ENCODE assay signal across 12 mouse cellular contexts in the genomic region with DNA sequence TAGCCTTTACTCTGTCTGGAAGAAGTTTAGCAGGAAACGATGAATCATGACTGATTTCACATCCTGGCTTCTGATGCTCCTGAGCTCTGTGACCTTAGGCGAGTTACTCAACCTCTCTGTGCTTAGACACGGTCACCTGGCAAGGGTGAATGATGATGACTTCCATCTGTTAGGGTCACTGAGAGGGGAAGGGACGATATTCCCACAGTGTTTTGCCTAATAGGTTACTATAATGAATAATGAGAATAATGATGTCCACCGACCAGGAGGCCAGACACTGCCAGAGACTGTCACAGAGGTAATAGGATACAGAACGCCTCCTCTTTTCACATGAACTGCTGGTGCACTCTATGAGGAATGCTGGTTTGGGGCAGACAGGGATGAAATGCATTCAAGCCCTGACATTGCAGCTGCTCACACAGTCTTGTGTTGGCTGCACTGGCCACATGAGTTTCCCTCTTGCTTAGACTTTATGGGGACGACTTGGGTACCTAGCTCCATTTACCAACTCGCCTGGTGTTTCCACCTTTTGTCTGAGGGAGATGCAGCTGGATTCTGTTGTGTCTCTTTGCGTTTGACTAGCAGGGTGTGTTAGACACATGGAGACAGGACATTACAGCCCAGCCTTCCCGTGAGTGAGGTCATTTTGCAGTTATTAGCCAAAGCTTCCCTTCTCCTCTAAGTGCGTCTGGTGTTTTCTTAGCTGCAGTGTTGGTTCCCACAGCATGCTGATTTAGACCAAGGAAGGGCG. TPM values are rescaled to one million over a fixed set of nuclear protein-coding genes. Genes with fewer than 3 reads are reported as not detected.
DNase-seq lines count a peak whose midpoint lies in the region; ATAC-seq and TF ChIP-seq lines count a peak whose summit lies in the region.
"Had no signal": no experiment of that assay in that cellular context is flagged by ENCODE, and none has a peak within 500 bp of the region (broad histone marks: within the 10 kb centered on the region; RNA-seq: fewer than 3 reads in every experiment).

No protein-coding gene starts in this region.

- peaks cover 7% of the 10 kb centered on the region for H3K4me1 ChIP-seq in kidney, embryonic 16.5 days (ENCODE audit: insufficient read depth, low read length)
- peaks cover 7% of the 10 kb centered on the region; the same call in 1 of the 2 replicates for H3K4me1 ChIP-seq in embryonic facial prominence, embryonic 14.5 days (ENCODE audit: control insufficient read depth, insufficient read depth, low read length)
- H3K4me1 ChIP-seq: forebrain, embryonic 13.5 days had no signal

- peak overlapping the region; percentile 65 for H3K27ac ChIP-seq in kidney, embryonic 16.5 days (ENCODE audit: low read length)
- H3K27ac ChIP-seq in embryonic facial prominence, embryonic 14.5 days (replicated peaks; ENCODE audit: low read depth, low read length): no peak overlapping the region; the same call in 1 of the 2 replicates
- no peak overlapping the region for H3K27ac ChIP-seq in left cerebral cortex, adult 2 months
- H3K27ac ChIP-seq: forebrain, embryonic 13.5 days had no signal

- no peaks in the 10 kb centered on the region for H3K36me3 ChIP-seq in kidney, embryonic 16.5 days (ENCODE audit: insufficient read depth, low read length)
- no peaks in the 10 kb centered on the region for H3K36me3 ChIP-seq in embryonic facial prominence, embryonic 14.5 days (ENCODE audit: control insufficient read depth, insufficient read depth, low read length)

- H3K4me2 ChIP-seq in kidney, embryonic 16.5 days (replicated peaks; ENCODE audit: low read depth, low read length): no peak overlapping the region
- H3K4me2 ChIP-seq in embryonic facial prominence, embryonic 14.5 days (ENCODE audit: low read depth, low read length): no peak overlapping the region
- H3K4me2 ChIP-seq: forebrain, embryonic 13.5 days had no signal

- 30% methylated on average over 12 of the region's 12 CpGs for WGBS in kidney, embryonic 16.5 days
- WGBS in embryonic facial prominence, embryonic 14.5 days: 29% methylated on average over 12 of the region's 12 CpGs

- intact Hi-C loops in heart, postnatal 10 days (cut with DNase I): loop anchor here (2.0 kb wide), 1 partner anchor 14 kb away; no protein-coding TSS in a partner anchor
- intact Hi-C loops in left cerebral cortex, adult 2 months (cut with DNase I): no loop called here

- H3K4me3 ChIP-seq in kidney, embryonic 16.5 days (ENCODE audit: low read length): no peak overlapping the region
- H3K4me3 ChIP-seq in embryonic facial prominence, embryonic 14.5 days (ENCODE audit: low read depth, low read length): no peak overlapping the region
- no peak overlapping the region for H3K4me3 ChIP-seq in left cerebral cortex, adult 2 months
- H3K4me3 ChIP-seq: forebrain, embryonic 13.5 days had no signal

- no peak for DNase-seq in kidney, adult 8-10 months
- DNase-seq in embryonic facial prominence, embryonic 14.5 days (ENCODE audit: low spot score): peak; percentile 54
- peak; percentile 65 to 69 for DNase-seq in heart, postnatal 10 days
- peak; percentile 54 for DNase-seq in skeletal muscle tissue, adult 2 months (ENCODE audit: low read depth, low spot score)
- DNase-seq in layer of hippocampus, postnatal 10 days (ENCODE audit: low spot score in 2 of 2): no peak
- DNase-seq in left cerebral cortex, adult 8-10 months (ENCODE audit: low spot score in 2 of 2): no peak
- DNase-seq in left cerebral cortex, adult 2 months (ENCODE audit: extremely low spot score in 1 of 2, low spot score in 2 of 2): no peak

- H3K9me3 ChIP-seq in kidney, embryonic 16.5 days (ENCODE audit: low read length): no peaks in the 10 kb centered on the region
- H3K9me3 ChIP-seq in embryonic facial prominence, embryonic 14.5 days (ENCODE audit: control insufficient read depth, low read length): no peaks in the 10 kb centered on the region
- H3K9me3 ChIP-seq: forebrain, embryonic 13.5 days had no signal

- no peak overlapping the region for H3K9ac ChIP-seq in kidney, embryonic 16.5 days (replicated peaks; ENCODE audit: low read length)
- H3K9ac ChIP-seq in embryonic facial prominence, embryonic 14.5 days (ENCODE audit: low read depth, low read length): no peak overlapping the region
- H3K9ac ChIP-seq: forebrain, embryonic 13.5 days had no signal

- no peak for TF ChIP-seq CTCF in left cerebral cortex, adult 2 months (IDR thresholded peaks at IDR 0.05)

- peak; percentile 55; the same call in 1 of the 2 replicates for ATAC-seq in kidney, embryonic 16.5 days (ENCODE audit: low FRiP score, low TSS enrichment)
- peak; percentile 70 for ATAC-seq in embryonic facial prominence, embryonic 14.5 days (ENCODE audit: low read depth)
- ATAC-seq: forebrain, embryonic 13.5 days had no signal

- no peaks in the 10 kb centered on the region for H3K27me3 ChIP-seq in kidney, embryonic 16.5 days (ENCODE audit: insufficient read depth, low read length)
- no peaks in the 10 kb centered on the region for H3K27me3 ChIP-seq in embryonic facial prominence, embryonic 14.5 days (replicated peaks; ENCODE audit: control insufficient read depth, insufficient read depth, low read length)
- H3K27me3 ChIP-seq: forebrain, embryonic 13.5 days had no signal

RNA-seq across cellular contexts. Expression of a gene that starts 14.9 kb away (rescaled TPM):
- 56.7 and 79.2 TPM in 2 replicates for polyA plus RNA-seq in kidney, embryonic 16.5 days (2015; fragmentation: Nextera tagmentation; extraction: Ambion mirVana)
- polyA plus RNA-seq in embryonic facial prominence, embryonic 14.5 days (2014; fragmentation: Nextera tagmentation; extraction: Ambion mirVana): 108 and 117 TPM in 2 replicates
- total RNA-seq in heart, postnatal 10 days (2021): 100 to 1,000 TPM; 372 to 394 TPM
- 1,000 to 10,000 TPM; 1,050 to 1,141 TPM for total RNA-seq in layer of hippocampus, postnatal 10 days (2021)
- 1,000 to 10,000 TPM; 1,561 to 1,708 (median 1,583) TPM for total RNA-seq in left cerebral cortex, adult 8-10 months (2022)
- total RNA-seq in left cerebral cortex, adult 2 months (2021): 1,000 to 10,000 TPM; 1,525 to 1,546 TPM
- total RNA-seq: monocyte, adult 5-6 weeks had no signal

RNA-seq across cellular contexts. Expression of a gene that starts 42.1 kb away (rescaled TPM):
- not detected in 2 replicates for polyA plus RNA-seq in kidney, embryonic 16.5 days (2015; fragmentation: Nextera tagmentation; extraction: Ambion mirVana)
- not detected in 2 replicates for polyA plus RNA-seq in embryonic facial prominence, embryonic 14.5 days (2014; fragmentation: Nextera tagmentation; extraction: Ambion mirVana)
- total RNA-seq in heart, postnatal 10 days (2021): not detected
- not detected for total RNA-seq in layer of hippocampus, postnatal 10 days (2021)
- under 1 TPM in 2 of 4 experiments, not detected in 2; 0.12 to 0.13 TPM for total RNA-seq in left cerebral cortex, adult 8-10 months (2022)
- under 1 TPM; 0.07 to 0.09 TPM for total RNA-seq in left cerebral cortex, adult 2 months (2021)
- total RNA-seq: ES-E14; monocyte, adult 5-6 weeks had no signal
- polyA plus RNA-seq: forebrain, embryonic 13.5 days; spleen, adult 2 months had no signal

RNA-seq across cellular contexts. Expression of a gene that starts 51.0 kb away (rescaled TPM):
- not detected in 2 replicates for polyA plus RNA-seq in kidney, embryonic 16.5 days (2015; fragmentation: Nextera tagmentation; extraction: Ambion mirVana)
- polyA plus RNA-seq in embryonic facial prominence, embryonic 14.5 days (2014; fragmentation: Nextera tagmentation; extraction: Ambion mirVana): 0.47 TPM in 1 of 2 replicates, not detected in the other
- not detected for total RNA-seq in heart, postnatal 10 days (2021)
- not detected for total RNA-seq in layer of hippocampus, postnatal 10 days (2021)
- not detected for total RNA-seq in left cerebral cortex, adult 8-10 months (2022)
- not detected for total RNA-seq in left cerebral cortex, adult 2 months (2021)
- total RNA-seq: ES-E14; monocyte, adult 5-6 weeks had no signal
- polyA plus RNA-seq: forebrain, embryonic 13.5 days; spleen, adult 2 months had no signal

Comparison
In these comparisons a context has a peak if more than half of its experiments do, and no peak if none do; other contexts are left out.
1. DNase-seq: peak in embryonic facial prominence, embryonic 14.5 days (single experiment), heart, postnatal 10 days (2 of 2) and skeletal muscle tissue, adult 2 months (single experiment); none in kidney, adult 8-10 months (0 of 2), layer of hippocampus, postnatal 10 days (0 of 2), left cerebral cortex, adult 8-10 months (0 of 2) and left cerebral cortex, adult 2 months (0 of 2).